Mouse (Mus musculus) kidney, adult 2 months (tissue): ENCODE results near the gene Slc45a2.

Source experiments
- CTCF ChIP-seq: fragments of 200-500 bp; conservative IDR thresholded peaks from 2 replicates; pipeline ENCODE4 v1.5.1; 2011; ENCODE audit warnings: low read depth, mild to moderate bottlenecking, control low read depth, low read length, moderate library complexity, mixed read lengths; ENCODE audit not compliant: insufficient read depth, insufficient read length
- POLR2A ChIP-seq: fragments of 200-500 bp; IDR thresholded peaks from one replicate; pipeline ENCODE4 v1.6.1; 2011; ENCODE audit warnings: low read depth, low read length, control low read depth

DNA sequence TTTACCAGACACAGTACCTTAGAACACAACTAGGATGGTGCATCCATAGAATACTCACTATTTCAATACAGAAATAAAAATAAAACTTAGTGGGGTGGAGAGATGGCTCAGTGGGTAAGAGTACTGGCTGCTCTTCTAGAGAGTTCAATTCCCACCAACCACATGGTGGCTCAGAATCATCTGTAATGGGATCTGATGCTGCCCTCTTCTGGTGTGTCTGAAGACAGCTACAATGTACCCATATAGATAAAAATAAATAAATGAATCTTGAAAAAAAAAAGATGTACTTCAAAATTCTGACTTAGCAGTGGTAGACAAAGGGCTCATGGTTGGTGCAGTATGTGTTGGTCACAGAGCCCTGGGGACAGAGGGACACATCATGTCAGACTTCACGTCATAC lies 9.0 kb upstream of the Slc45a2 start:
- TF ChIP-seq CTCF (no peak), POLR2A (no peak)
